Mouse (Mus musculus): Measurements from ENCODE around the gene Timm23.

GRCm38 (mm10) chr14:32190627-32191391 is 10.9 kb downstream of the Timm23 start:
- TF ChIP-seq GATA1 (IDR thresholded peaks at IDR 0.05; ENCODE audit: borderline replicate concordance, low read length) (no peak), FLI1 (IDR thresholded peaks at IDR 0.05; ENCODE audit: low read length) (no peak)
